ENCODE assay signal across 24 mouse cellular contexts in genomic region chr9:114442225-114442624, GRCm38 (mm10).
"Had no signal": no experiment of that assay in that cellular context is flagged by ENCODE, and none has a peak within 500 bp of the region (broad histone marks: within the 10 kb centered on the region; RNA-seq: fewer than 3 reads in every experiment).

No protein-coding gene starts in this region.

- H3K27ac ChIP-seq: heart, embryonic 10.5 days; hindbrain, embryonic 10.5 days; hindbrain, embryonic 12.5 days; hindbrain, embryonic 14.5 days; kidney, embryonic 15.5 days; kidney, postnatal 0 days; limb, embryonic 13.5 days; limb, embryonic 15.5 days; liver, embryonic 12.5 days had no signal

- DNase-seq: gastrocnemius, postnatal 14 days; gastrocnemius, postnatal 36 days; heart, adult 18-20 months; heart, postnatal 10 days; heart, postnatal 4 days; kidney, adult 18-20 months; kidney, adult 9 months; kidney, postnatal 14 days; kidney, postnatal 36 days; layer of hippocampus, adult 9-11 months; layer of hippocampus, postnatal 36 days; left cerebral cortex, postnatal 4 days had no signal

- H3K9ac ChIP-seq: heart, embryonic 12.5 days; hindbrain, embryonic 12.5 days; hindbrain, embryonic 14.5 days; kidney, embryonic 15.5 days; limb, embryonic 13.5 days; limb, embryonic 15.5 days; liver, embryonic 12.5 days had no signal

- H3K27me3 ChIP-seq: heart, embryonic 12.5 days; hindbrain, embryonic 12.5 days; kidney, embryonic 15.5 days; limb, embryonic 13.5 days; limb, embryonic 15.5 days; liver, embryonic 12.5 days had no signal

- H3K4me1 ChIP-seq: hindbrain, embryonic 10.5 days; hindbrain, embryonic 12.5 days; kidney, embryonic 15.5 days; limb, embryonic 13.5 days; limb, embryonic 15.5 days; liver, embryonic 12.5 days had no signal

- ATAC-seq: hindbrain, embryonic 16.5 days; intestine, postnatal 0 days; liver, embryonic 12.5 days had no signal

- H3K9me3 ChIP-seq: heart, embryonic 10.5 days; heart, embryonic 12.5 days; hindbrain, embryonic 10.5 days; hindbrain, embryonic 12.5 days; kidney, embryonic 15.5 days; limb, embryonic 13.5 days; limb, embryonic 15.5 days; liver, embryonic 12.5 days had no signal

- H3K4me3 ChIP-seq: heart, embryonic 10.5 days; heart, embryonic 12.5 days; hindbrain, embryonic 10.5 days; hindbrain, embryonic 12.5 days; kidney, embryonic 15.5 days; limb, embryonic 13.5 days; limb, embryonic 15.5 days; liver, embryonic 12.5 days had no signal

- H3K4me2 ChIP-seq: heart, embryonic 12.5 days; hindbrain, embryonic 12.5 days; hindbrain, embryonic 14.5 days; kidney, embryonic 15.5 days; limb, embryonic 13.5 days; limb, embryonic 15.5 days; liver, embryonic 12.5 days had no signal
